Mouse (Mus musculus): ENCODE measurements around the gene Pcyt1b.

- TF ChIP-seq CTCF (IDR thresholded peaks at IDR 0.05; ENCODE audit: control insufficient read depth, insufficient read depth, low read length) = no peak
- no peak for TF ChIP-seq POLR2A (IDR thresholded peaks at IDR 0.05; ENCODE audit: borderline replicate concordance, control insufficient read depth, low read depth, low read length)
These were observed 19.7 kb upstream of the Pcyt1b start for GRCm38 (mm10) chrX:93634861-93635375.
